Mouse (Mus musculus) G1E (cell line): ENCODE data around the gene Misp.

ENCODE experiments used
- CTCF ChIP-seq: IDR thresholded peaks from 2 replicates; pipeline ENCODE4 v1.5.1; 2012; ENCODE audit warnings: low read depth, low read length, inconsistent platforms, mixed read lengths
- GATA1 ChIP-seq: IDR thresholded peaks from 2 replicates; pipeline ENCODE4 v1.6.1; 2012; ENCODE audit warnings: borderline replicate concordance, low read length, inconsistent platforms, mixed read lengths

GRCm38 (mm10) chr10:79814271-79814842 is 6.4 kb upstream of the Misp start:
- TF ChIP-seq CTCF (no peak), GATA1 (no peak)
